Mouse (Mus musculus): ENCODE results near the gene Pfdn6. TPM values are rescaled to one million over a fixed set of nuclear protein-coding genes. Genes with fewer than 3 reads are reported as not detected.
A peak's percentile ranks its signal among the peaks of the same experiment; 100 is the strongest.
"Not testable (repeated sequence)": the region's sequence is repeated elsewhere in the genome, so short reads cannot be mapped to it uniquely, and the experiment has no call there.

The Pfdn6 gene
- total RNA-seq, 2 experiments from 2014 or later = 56.7 to 58.6 TPM

GRCm38 (mm10) chr17:33958451-33958850 lies 18.3 kb upstream of the Pfdn6 start:
- peak in 1 of 2 experiments; percentile 11 for DNase-seq
- intact Hi-C loops (cut with DNase I) = loop anchor here (2.0 kb wide), 1 partner anchor 62 kb away; no protein-coding TSS in a partner anchor

- intact Hi-C loops (cut with DNase I) = no loop called here
- no peak for DNase-seq
These were observed 17.4 kb upstream of the Pfdn6 start for GRCm38 (mm10) chr17:33957493-33957892.

- no peak for DNase-seq
- intact Hi-C loops (cut with DNase I) = no loop called here
These were observed 16.2 kb upstream of the Pfdn6 start for GRCm38 (mm10) chr17:33956336-33956735.

GRCm38 (mm10) chr17:33955555-33956214 lies 15.5 kb upstream of the Pfdn6 start, which contains the start of the genes Vps52 and Rps18:
TSS of gene Vps52 (plus strand) at chr17:33955812.
TSS of gene Rps18 (minus strand) at chr17:33956001.
- peak; percentile 90 to 93 for DNase-seq
- intact Hi-C loops (cut with DNase I) = loop anchor here (2.0 kb wide), 1 partner anchor 15 kb away; the partner anchor contains the start of genes Pfdn6 and Wdr46

GRCm38 (mm10) chr17:33954646-33955554 lies 14.8 kb upstream of the Pfdn6 start:
- DNase-seq = no peak
- intact Hi-C loops (cut with DNase I) = loop anchor here (2.0 kb wide), 1 partner anchor 14 kb away; the partner anchor contains the start of genes Pfdn6 and Wdr46

- intact Hi-C loops (cut with DNase I) = loop anchor here (2.0 kb wide), 1 partner anchor 13 kb away; the partner anchor contains the start of genes Pfdn6 and Wdr46
- DNase-seq = no peak
These were observed 13.9 kb upstream of the Pfdn6 start for GRCm38 (mm10) chr17:33953961-33954565.

GRCm38 (mm10) chr17:33953310-33953709 lies 13.2 kb upstream of the Pfdn6 start:
- intact Hi-C loops (cut with DNase I) = no loop called here

GRCm38 (mm10) chr17:33952879-33953278 lies 12.7 kb upstream of the Pfdn6 start:
- intact Hi-C loops (cut with DNase I) = no loop called here
- no peak for DNase-seq

More at GRCm38 (mm10) chr17:33953310-33953709, 13.2 kb upstream of the Pfdn6 start:
- no peak for DNase-seq

GRCm38 (mm10) chr17:33952015-33952414 lies 11.9 kb upstream of the Pfdn6 start:
- DNase-seq; intact Hi-C loops (cut with DNase I): not testable (repeated sequence)

- peak; percentile 52 to 59 for DNase-seq
- intact Hi-C loops (cut with DNase I) = no loop called here
These were observed 11.1 kb upstream of the Pfdn6 start, which contains the start of gene B3galt4 for GRCm38 (mm10) chr17:33951021-33951946. TSS of gene B3galt4 (minus strand) at chr17:33951488.

GRCm38 (mm10) chr17:33950131-33950625 lies 10.0 kb upstream of the Pfdn6 start:
- intact Hi-C loops (cut with DNase I) = no loop called here
- no peak for DNase-seq

GRCm38 (mm10) chr17:33948905-33949537 lies 8.9 kb upstream of the Pfdn6 start:
- intact Hi-C loops (cut with DNase I) = no loop called here
- no peak for DNase-seq

- DNase-seq = peak in 1 of 2 experiments; percentile 11
- intact Hi-C loops (cut with DNase I) = no loop called here
These were observed 8.2 kb upstream of the Pfdn6 start for GRCm38 (mm10) chr17:33948090-33948904.

- DNase-seq = no peak
- intact Hi-C loops (cut with DNase I) = no loop called here
These were observed 7.4 kb upstream of the Pfdn6 start for GRCm38 (mm10) chr17:33947430-33948089.

GRCm38 (mm10) chr17:33943454-33943853 lies 3.3 kb upstream of the Pfdn6 start:
- no peak for DNase-seq
- intact Hi-C loops (cut with DNase I) = no loop called here

GRCm38 (mm10) chr17:33941381-33941780 lies 1.2 kb upstream of the Pfdn6 start:
- no peak for DNase-seq
- intact Hi-C loops (cut with DNase I) = loop anchor here (2.0 kb wide), 1 partner anchor 13 kb away; the partner anchor contains the start of gene Vps52

- intact Hi-C loops (cut with DNase I) = loop anchor here (2.0 kb wide), 1 partner anchor 14 kb away; the partner anchor contains the start of gene Vps52
- no peak for DNase-seq
These were observed 838 bp upstream of the Pfdn6 start for GRCm38 (mm10) chr17:33940981-33941380.
